Mouse (Mus musculus): ENCODE results near the gene Faah.
A peak's percentile ranks its signal among the peaks of the same experiment; 100 is the strongest.

Gene Faah

DNA sequence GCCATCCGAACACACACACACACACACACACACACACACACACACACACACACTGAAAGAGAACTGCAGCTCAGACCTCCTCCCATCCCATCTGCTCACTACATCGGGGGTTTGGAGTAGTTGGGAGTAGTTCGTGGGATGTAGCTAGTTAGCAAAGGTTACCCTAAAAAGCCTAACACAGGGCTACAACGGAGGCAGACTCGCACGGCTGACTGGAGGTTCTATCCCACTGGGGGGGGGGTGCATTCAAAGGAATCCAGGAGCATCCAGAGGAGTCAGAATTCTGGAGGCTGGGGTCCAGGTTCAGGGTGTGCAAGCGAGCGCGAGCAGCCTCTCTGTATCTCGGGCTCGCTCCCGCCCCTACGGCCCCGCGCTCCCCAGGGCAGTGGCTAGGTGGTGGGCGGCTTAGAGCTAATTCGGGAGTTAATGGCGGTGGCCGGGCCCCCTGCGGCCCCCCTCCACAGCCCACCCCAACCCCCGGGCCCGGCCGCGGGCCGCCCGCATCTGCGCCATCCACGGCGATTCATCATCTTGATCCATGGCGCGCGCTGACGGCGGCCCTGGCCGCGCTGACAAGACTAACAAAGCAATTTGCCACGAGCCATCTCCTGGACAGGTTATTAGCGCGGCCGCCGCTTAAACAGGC is 73.9 kb downstream of the Faah start:
- no peak for DNase-seq (ENCODE audit: low spot score in 2 of 2)

DNA sequence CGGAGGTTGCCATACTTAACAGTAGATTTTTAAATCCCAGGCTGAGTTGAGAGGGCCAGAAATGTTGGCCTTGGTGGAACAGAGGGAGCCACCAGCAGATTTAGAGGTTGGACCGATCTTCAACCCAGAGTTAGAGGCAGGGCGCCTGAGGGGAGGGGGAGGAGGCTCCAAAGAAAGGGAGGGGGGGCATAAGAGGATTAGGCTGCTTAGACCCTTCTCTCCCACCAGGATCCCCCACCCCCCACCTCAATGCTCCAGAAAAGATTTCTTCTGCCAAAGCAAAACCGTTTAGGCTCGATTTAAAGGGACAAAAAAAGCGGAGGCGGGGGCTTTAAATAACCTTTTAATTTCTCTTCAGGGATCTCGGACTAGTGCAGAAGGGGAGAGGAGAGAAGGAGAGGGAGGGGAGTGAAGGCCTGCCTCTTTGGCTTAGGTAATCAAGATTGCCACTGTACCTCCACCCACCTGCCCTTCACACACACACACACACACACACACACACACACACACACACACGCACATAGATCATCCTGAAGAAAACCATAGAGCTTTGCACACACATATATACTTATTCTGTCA is 76.4 kb downstream of the Faah start:
- no peak for DNase-seq (ENCODE audit: low spot score in 2 of 2)

DNA sequence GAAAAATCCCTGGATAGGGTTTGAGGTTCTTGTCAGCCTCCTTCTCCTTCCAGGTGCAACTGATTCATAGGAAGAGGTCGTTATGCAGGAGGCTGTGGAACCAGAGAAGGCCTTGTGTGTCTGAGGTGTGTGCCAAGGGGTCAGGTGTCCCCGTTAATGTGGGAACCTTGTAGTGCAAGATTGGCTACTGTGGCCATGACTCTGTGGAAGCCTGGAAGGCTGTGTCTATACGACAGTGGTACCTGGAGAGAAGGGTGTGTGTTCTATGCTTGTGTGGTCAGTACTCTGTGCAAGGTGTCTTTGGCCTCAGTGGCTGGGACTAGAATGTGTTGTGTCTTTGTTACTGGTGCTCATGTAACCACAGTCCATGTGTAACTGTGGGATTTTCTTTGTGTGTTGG is 77.0 kb downstream of the Faah start:
- DNase-seq (ENCODE audit: low spot score in 2 of 2) = no peak

DNA sequence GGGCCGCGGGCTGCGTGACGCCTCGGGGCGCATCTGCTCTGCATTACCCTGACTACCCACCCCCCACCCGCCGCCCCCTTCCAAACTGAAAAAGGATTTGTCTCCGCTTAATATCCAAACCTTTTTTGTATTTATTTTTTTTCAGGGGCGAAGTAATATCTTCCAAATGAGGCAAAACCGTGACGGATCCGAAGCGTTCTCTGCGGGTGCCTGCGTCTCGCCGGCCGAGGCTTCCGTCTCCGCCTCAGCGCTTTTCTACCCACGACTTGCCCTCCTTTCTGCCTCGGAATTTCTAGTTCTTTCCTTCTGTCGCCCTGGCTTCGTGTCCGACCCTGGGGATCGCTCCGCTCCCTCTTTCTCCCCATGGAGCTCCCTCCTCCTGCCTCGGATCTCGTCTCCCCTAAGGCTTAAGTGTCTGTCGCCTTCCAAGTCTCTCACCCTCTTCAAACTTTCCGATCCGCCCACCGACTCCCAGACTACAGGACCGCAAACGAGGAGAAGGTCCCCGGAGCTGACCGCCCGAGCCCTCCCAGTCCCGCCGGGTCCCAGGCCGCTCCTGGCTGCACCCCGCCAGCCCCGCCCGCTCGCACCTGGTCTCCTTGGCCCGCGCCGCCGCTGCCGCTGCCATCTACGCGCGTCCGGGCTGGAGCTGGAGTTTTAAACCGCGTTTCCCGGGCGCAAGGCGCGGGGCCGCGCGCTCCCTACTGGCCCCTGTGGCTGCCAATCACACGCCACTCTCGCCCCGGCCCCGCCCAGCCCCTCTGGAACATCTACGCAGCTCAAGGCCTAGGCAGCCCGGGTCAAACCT is 78.2 kb downstream of the Faah start, which contains the start of gene Dmbx1:
Gene Dmbx1 (minus strand): TSS at position 632 of the 808 bp plus-strand sequence.
- no peak for DNase-seq (ENCODE audit: low spot score in 2 of 2)

DNA sequence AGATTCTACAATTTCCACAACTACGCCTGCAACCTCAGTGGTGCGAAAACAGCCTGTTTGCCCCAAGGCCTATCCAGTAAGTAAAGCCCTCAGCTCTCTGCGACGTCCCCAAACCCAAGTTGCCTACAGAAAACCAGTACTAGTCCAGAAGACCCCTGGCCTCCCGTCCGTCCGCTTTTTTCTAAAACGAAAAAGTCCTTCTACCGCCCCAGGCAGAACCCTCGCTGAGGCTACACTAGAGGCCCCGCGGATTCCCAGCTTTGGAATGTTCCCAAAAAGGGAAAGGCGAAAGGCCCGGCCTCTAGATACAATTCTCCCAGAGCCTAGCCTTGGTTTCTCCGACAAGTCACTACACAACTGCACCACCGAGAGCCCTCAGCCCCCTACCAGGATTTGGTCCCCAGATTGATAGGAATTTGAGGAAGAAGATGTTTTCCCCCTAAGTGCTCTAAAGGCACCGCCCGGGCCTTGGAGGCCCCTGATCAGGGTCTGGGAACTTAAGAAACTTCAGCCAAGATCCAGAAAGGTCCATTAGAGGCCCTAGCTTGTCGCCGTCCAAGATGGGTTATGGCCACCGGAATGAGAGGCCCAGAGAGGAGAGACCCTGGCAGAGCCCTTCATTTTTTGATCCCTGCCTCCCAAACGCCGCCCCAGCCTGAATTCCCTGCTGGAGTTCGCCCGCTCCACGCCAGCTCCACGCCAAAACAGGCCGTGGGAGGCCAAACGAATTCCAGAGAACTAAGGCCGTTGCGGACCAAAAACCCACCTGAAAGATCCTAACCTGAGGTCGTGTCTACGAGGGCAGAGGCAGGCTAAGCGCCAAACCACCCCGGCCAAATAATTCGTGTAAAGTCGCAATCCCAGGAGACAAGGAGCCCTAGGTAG is 79.2 kb downstream of the Faah start:
- DNase-seq (ENCODE audit: low spot score in 2 of 2) = peak in 1 of 2 experiments; percentile 45

DNA sequence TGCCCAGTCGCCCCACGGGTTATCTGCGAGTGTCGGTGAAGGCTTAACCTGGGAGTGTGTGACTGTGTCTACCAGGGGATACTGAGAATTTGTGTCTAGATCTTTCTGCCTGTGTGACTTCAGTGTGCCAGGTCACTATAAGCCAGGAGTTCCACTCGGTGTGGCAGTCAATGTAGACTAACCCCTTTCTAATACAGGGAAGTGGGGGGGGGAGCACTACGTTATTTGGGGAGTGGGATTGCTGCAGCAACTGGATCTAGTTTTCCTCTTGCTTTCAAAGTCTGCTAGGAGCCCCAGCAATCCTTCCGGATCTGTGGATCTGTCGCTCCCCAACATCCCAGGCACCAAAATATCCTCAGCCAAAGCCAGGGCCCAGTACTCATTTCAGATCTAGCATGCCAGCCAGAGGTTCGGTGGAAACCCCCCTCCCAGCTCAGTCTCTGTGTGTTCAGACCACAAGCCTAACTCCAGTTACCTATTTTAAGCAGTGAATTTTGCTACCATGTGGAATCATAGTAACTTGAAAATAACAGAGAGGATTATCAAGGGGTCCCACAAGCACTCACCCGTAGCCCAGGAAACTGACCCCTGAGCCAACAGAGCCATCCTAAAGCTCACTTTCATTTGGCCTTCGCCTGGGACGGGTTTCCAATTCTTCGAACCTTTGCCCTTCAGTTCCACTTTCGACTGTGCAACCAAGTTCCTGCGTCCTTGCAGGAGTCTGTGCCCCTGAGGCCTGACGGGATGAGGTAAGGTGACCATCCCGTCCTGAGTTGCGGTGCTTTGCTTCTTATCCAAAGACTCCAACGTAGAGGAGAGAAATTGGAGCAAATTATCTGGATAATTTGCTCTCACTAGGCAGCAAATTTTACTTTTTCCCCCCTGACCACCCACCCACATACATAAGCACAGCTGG is 80.4 kb downstream of the Faah start:
- DNase-seq (ENCODE audit: low spot score in 2 of 2) = no peak

DNA sequence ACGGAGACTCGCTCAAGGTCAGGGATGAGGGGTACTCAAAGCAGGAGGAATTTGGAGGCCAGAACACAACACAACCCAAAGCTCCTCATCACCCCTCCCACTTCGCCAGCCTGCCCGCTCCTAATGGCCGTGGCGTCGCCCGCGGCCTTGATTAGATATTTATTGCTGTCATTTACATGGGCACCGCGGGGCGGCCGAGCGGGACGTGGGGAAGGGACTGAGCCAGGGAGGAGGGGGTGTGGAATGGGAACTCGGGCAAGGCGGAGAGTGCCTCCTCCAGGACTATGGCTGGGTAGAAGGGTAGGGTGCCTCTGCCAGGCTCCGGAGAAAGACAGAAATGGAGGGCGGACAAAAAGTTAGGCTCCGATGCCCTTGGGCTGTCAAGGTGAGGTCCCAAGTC is 81.1 kb downstream of the Faah start:
- no peak for DNase-seq (ENCODE audit: low spot score in 2 of 2)

DNA sequence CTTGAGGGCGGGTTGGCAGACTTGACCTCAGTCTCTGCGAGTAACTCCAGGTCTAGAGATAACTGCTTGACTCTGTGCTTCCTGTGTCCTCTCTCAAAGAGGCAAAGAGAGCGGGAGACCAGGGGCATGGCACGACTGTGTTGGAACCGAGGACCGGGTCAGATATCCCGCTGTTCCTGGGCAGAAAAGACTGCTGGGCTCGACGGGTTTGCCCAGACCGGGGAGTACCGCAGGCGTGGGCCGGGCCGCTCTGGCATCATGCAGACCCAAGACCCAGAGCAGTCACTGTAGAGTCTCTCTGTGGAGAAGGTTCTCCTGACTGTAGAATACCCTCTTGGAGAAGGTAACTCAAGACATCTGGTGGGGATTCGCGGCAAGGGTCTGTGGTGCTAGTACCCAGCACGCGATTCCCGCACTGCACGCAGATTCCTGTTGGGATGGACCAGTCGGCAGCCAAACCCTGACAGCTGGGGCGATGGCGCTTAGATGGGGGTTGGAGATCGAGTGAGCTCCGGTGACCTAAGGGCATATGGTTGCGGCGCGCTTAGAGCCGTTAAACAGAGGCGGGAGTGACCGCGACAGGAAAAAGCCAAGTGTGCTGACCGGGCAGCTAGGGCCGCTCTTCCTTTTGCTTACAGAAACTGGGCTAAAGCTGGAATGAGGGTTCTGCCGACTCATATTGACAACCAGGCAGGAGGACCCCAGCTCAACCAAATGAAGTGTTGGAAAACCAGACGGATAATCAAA is 81.7 kb downstream of the Faah start:
- no peak for DNase-seq (ENCODE audit: low spot score in 2 of 2)

DNA sequence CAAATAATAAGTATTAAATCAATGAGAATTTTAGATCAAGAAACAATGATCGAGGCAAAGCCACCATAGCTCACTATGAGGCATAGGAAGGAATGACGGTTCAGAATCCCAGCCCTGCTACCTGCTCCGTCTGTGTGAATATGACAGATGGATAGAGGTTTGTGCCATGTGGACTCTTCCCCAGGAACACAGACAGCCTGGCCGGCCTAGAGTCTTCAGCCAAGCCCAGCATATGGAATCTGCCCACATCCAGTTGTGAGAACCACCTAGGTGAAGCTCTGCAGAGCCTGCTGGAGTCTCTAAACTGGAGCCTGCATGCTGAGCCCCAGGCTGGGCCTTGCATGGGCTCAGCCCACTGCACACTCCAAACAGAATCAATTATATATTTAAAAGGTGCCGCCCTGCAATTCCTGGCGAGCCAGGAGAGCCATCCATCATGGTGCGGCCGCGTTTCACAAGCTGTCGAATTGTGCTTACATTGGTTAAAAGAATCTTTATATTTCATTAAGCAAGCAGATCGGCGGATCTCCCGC is 86.1 kb downstream of the Faah start:
- DNase-seq (ENCODE audit: low spot score in 2 of 2) = no peak

DNA sequence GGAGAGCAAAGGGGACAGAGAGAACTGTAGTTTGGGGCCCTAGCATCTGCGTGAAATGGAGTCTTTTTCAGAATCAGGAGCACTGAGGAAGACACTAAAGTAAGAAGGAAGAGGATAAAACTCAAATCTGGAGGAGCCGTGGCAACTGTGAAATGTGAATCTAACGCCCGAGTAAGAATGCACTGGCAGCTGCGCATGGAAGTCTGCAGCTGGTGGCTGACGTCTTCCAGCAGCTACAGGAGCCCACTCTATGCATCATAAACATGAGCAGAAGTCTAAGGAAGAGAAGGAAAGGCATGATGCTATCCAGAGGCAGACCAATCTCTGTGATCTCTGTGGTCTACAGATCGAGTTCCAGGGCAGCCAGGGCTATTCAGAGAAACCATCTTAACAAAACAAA is 90.1 kb downstream of the Faah start:
- DNase-seq (ENCODE audit: low spot score in 2 of 2) = no peak

DNA sequence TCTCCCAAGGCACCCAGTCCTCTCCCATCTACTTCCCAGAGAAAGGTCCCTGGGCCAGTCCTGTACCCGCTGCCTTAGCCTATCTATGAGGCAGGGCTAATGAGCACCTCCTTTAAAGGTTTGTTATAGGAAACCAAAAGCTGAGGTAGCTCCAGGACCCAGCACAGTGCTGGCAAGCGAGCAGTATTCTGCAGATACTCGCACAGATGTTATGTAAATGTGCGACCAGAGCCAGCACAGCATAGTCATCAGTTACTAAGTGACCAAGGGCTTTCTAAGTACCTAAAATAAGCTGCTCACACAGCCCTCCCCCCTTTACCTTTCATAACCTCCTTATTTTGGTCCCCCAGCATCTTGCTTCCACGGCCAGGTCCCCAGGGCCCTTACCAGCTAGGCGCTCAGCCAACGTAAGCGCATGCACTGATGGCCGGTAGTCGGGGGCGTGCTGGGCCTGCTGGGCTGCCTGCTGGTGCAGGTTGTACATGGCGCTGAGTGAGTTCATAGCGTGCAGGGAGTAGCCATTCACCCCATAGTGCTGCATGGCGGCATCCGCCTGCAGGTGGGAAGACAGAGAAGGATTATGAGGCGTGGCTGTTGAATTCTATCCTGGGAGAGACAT is 94.4 kb downstream of the Faah start:
- DNase-seq (ENCODE audit: low spot score in 2 of 2) = no peak

DNA sequence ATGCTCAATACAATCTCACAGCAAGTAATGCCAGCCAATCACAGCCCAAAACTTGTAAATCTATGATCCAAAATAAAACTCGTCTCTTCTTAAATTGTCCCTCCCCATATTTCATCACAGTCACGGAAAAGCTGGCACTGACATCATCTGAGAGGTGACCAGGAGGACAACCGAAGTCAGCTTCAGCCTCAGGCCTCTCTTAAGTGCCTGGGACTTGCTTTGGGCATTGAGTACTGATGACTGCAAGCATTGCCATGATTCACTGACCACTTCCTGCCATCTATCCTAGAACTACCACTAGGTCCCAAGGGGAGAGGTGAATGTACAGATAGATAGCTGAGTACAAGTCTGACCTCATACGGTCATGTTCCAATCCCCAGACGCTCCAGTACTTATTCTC is 95.0 kb downstream of the Faah start:
- DNase-seq (ENCODE audit: low spot score in 2 of 2) = no peak

DNA sequence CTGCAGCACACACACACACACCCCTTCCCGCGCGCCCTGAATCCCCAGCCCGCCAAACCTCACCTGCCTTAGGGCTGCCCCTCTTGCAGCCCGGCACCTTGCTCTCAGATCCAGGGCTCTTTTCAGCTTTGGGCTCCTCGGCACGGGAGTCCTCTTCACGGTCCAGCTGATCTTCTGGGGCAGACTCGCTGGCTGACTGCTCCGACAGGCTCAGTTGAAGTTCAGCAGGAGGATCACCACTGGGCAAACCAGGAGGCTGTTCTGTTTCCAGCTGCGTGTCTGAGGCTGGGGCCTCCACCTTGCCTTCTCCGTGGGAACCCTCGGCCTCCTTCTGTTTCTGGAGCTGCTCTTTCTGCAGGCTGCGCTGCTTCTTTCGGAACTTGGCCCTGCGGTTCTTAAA is 97.8 kb downstream of the Faah start:
- no peak for DNase-seq (ENCODE audit: low spot score in 2 of 2)

All from frontal cortex, postnatal 14 days (tissue).